Mouse (Mus musculus) right cerebral cortex, adult 18-20 months (tissue): ENCODE measurements around the gene Krt17.
"Not testable (repeated sequence)": the region's sequence is repeated elsewhere in the genome, so short reads cannot be mapped to it uniquely, and the experiment has no call there.

Source experiments
- DNase-seq: peaks from one replicate; pipeline ENCODE4 v3.0.0; 2022; ENCODE audit warnings: mixed read lengths

Krt17 gene

GRCm38 (mm10) chr11:100260514-100261234 is at the start of gene Krt17:
TSS of gene Krt17 (minus strand) at chr11:100261029.
- DNase-seq = no peak

- DNase-seq = not testable (repeated sequence)
Observed at GRCm38 (mm10) chr11:100308672-100309071, 47.8 kb upstream of the Krt17 start.

- no peak for DNase-seq
Observed at GRCm38 (mm10) chr11:100307900-100308299, 47.1 kb upstream of the Krt17 start.

- no peak for DNase-seq
Observed at GRCm38 (mm10) chr11:100301292-100301691, 40.5 kb upstream of the Krt17 start.

GRCm38 (mm10) chr11:100300293-100300692 is 39.5 kb upstream of the Krt17 start:
- peak; percentile 29 for DNase-seq

GRCm38 (mm10) chr11:100298274-100299036 is 37.6 kb upstream of the Krt17 start:
- DNase-seq = peak; percentile 73

- no peak for DNase-seq
Observed at GRCm38 (mm10) chr11:100297801-100298200, 37.0 kb upstream of the Krt17 start.

GRCm38 (mm10) chr11:100295308-100295707 is 34.5 kb upstream of the Krt17 start:
- peak; percentile 64 for DNase-seq

- DNase-seq = no peak
Observed at GRCm38 (mm10) chr11:100292884-100293283, 32.1 kb upstream of the Krt17 start.

GRCm38 (mm10) chr11:100290235-100290634 is 29.4 kb upstream of the Krt17 start:
- DNase-seq = no peak

GRCm38 (mm10) chr11:100288942-100289341 is 28.1 kb upstream of the Krt17 start:
- DNase-seq = no peak

GRCm38 (mm10) chr11:100287024-100287423 is 26.2 kb upstream of the Krt17 start:
- DNase-seq = peak; percentile 22

GRCm38 (mm10) chr11:100284988-100285387 is 24.2 kb upstream of the Krt17 start:
- no peak for DNase-seq

- peak; percentile 41 for DNase-seq
Observed at GRCm38 (mm10) chr11:100282549-100282948, 21.7 kb upstream of the Krt17 start.

GRCm38 (mm10) chr11:100281596-100282544 is 21.0 kb upstream of the Krt17 start:
- DNase-seq = peak; percentile 70

GRCm38 (mm10) chr11:100278759-100279158 is 17.9 kb upstream of the Krt17 start:
- DNase-seq = no peak

- no peak for DNase-seq
Observed at GRCm38 (mm10) chr11:100277726-100278480, 17.1 kb upstream of the Krt17 start.

- no peak for DNase-seq
Observed at GRCm38 (mm10) chr11:100275466-100275865, 14.6 kb upstream of the Krt17 start.

GRCm38 (mm10) chr11:100274719-100275118 is 13.9 kb upstream of the Krt17 start:
- no peak for DNase-seq

- no peak for DNase-seq
Observed at GRCm38 (mm10) chr11:100271878-100272277, 11.0 kb upstream of the Krt17 start.

GRCm38 (mm10) chr11:100269821-100270332 is 9.0 kb upstream of the Krt17 start, which contains the start of gene Krt42:
TSS of gene Krt42 (minus strand) at chr11:100269871.
- DNase-seq = no peak
